Mouse (Mus musculus) embryonic facial prominence, embryonic 10.5 days (tissue): ENCODE measurements around the gene Atp8a1. TPM values are rescaled to one million over a fixed set of nuclear protein-coding genes. Genes with fewer than 3 reads are reported as not detected.
A peak's percentile ranks its signal among the peaks of the same experiment; 100 is the strongest.
"Not testable (repeated sequence)": the region's sequence is repeated elsewhere in the genome, so short reads cannot be mapped to it uniquely, and the experiment has no call there.

Experiments used
- DNase-seq: peaks from one replicate; pipeline ENCODE4 v3.0.0-alpha.2; 2017; ENCODE audit warnings: low spot score
- H3K27ac ChIP-seq: fragments of 300-500 bp; sonication (generic); replicated peaks from 2 replicates; pipeline ENCODE4 v1.5.1; 2016; ENCODE audit warnings: mild to moderate bottlenecking
- H3K27me3 ChIP-seq: fragments of 300-500 bp; sonication (generic); replicated peaks from 2 replicates; pipeline ENCODE4 v1.6.1; 2016; ENCODE audit warnings: low read depth, mild to moderate bottlenecking; ENCODE audit not compliant: poor library complexity, severe bottlenecking
- H3K36me3 ChIP-seq: fragments of 300-500 bp; sonication (generic); replicated peaks from 2 replicates; pipeline ENCODE4 v1.6.1; 2016; ENCODE audit warnings: mild to moderate bottlenecking, moderate library complexity
- H3K4me1 ChIP-seq: fragments of 300-500 bp; sonication (generic); 2 replicates; pipeline ENCODE4 v1.6.1; 2016
- H3K4me3 ChIP-seq: fragments of 300-500 bp; sonication (generic); 2 replicates; pipeline ENCODE4 v1.5.1; 2016; ENCODE audit warnings: mild to moderate bottlenecking, moderate library complexity
- H3K9me3 ChIP-seq: fragments of 300-500 bp; sonication (generic); 2 replicates; pipeline ENCODE4 v1.6.1; 2016; ENCODE audit warnings: mild to moderate bottlenecking
- WGBS: fragments of 180-500 bp; shearing (Covaris S2); methylation state at CpG from one replicate; pipeline ENCODE4 v1.1.7; 2016; 5-methylcytosine and 5-hydroxymethylcytosine counted together
- polyA plus RNA-seq: library from polyadenylated mRNA; unstranded; fragments of >200 nt; fragmentation: Nextera tagmentation; extraction: Ambion mirVana; gene quantifications from 2 replicates; pipeline ENCODE4 v1.2.1, GENCODE M21; 2016

Atp8a1 gene
- polyA plus RNA-seq, 1 experiment from 2014 or later: 9.7 TPM

- WGBS: 88% methylated on average over 8 of the region's 8 CpGs
- peak; percentile 3 for DNase-seq
- Histone ChIP-seq H3K27me3 (no peaks in the 10 kb centered on the region), H3K27ac (no peak overlapping the region), H3K4me1 (peaks cover 3% of the 10 kb centered on the region; the same call in 1 of the 2 replicates), H3K36me3 (no peaks in the 10 kb centered on the region), H3K4me3 (no peak overlapping the region), H3K9me3 (no peaks in the 10 kb centered on the region)
Measured at GRCm38 (mm10) chr5:67821987-67822401, 25.2 kb downstream of the Atp8a1 start.

- H3K4me3 ChIP-seq: no peak overlapping the region
- H3K27ac ChIP-seq: no peak overlapping the region
- H3K36me3 ChIP-seq: no peaks in the 10 kb centered on the region
- H3K27me3 ChIP-seq: no peaks in the 10 kb centered on the region
- DNase-seq: peak; percentile 5
- WGBS: 95% methylated on average over 2 of the region's 2 CpGs
- no peaks in the 10 kb centered on the region for H3K9me3 ChIP-seq
- peaks cover 3% of the 10 kb centered on the region; the same call in 1 of the 2 replicates for H3K4me1 ChIP-seq
Measured at GRCm38 (mm10) chr5:67821185-67821584, 26.0 kb downstream of the Atp8a1 start.

GRCm38 (mm10) chr5:67819451-67819850 is 27.8 kb downstream of the Atp8a1 start:
- no peak for DNase-seq
- H3K27ac ChIP-seq: no peak overlapping the region
- 86% methylated on average over 5 of the region's 5 CpGs for WGBS

GRCm38 (mm10) chr5:67815572-67816325 is 31.5 kb downstream of the Atp8a1 start:
- Histone ChIP-seq H3K36me3 (no peaks in the 10 kb centered on the region), H3K4me3 (no peak overlapping the region), H3K27me3 (no peaks in the 10 kb centered on the region), H3K9me3 (no peaks in the 10 kb centered on the region), H3K4me1 (peaks cover 8% of the 10 kb centered on the region; the same call in 1 of the 2 replicates), H3K27ac (no peak overlapping the region)
- DNase-seq: peak; percentile 7
- 62% methylated on average over 16 of the region's 16 CpGs for WGBS

More at GRCm38 (mm10) chr5:67819451-67819850, 27.8 kb downstream of the Atp8a1 start:
- Histone ChIP-seq H3K4me3 (no peak overlapping the region), H3K36me3 (no peaks in the 10 kb centered on the region), H3K27me3 (no peaks in the 10 kb centered on the region), H3K4me1 (peaks cover 11% of the 10 kb centered on the region; the same call in 1 of the 2 replicates), H3K9me3 (no peaks in the 10 kb centered on the region)

DNA sequence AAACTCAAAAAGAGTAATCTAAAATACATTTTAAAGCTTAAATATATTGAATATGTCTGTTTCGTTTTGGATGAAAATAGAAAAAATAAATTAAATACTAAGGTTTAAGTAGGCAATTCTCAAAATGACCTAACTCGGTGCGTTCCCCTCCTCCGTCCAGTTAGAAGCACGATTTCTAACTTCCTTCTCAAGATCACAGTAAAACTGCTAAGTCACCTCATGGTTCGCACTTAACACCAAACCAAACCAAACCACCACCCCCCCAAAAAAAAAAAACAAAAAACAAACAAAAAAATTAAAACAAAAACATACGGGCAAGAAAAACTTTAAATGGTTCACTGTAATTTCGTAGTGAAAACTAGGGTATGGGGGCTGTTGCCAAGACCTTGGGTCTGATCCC is 32.2 kb downstream of the Atp8a1 start:
- DNase-seq, H3K9me3 ChIP-seq, H3K27me3 ChIP-seq, H3K4me3 ChIP-seq, H3K4me1 ChIP-seq, H3K27ac ChIP-seq, H3K36me3 ChIP-seq: not testable (repeated sequence)
- 76% methylated on average over 8 of the region's 8 CpGs for WGBS

GRCm38 (mm10) chr5:67814437-67814965 is 32.7 kb downstream of the Atp8a1 start:
- Histone ChIP-seq H3K9me3 (no peaks in the 10 kb centered on the region), H3K27me3 (no peaks in the 10 kb centered on the region), H3K4me1 (peaks cover 8% of the 10 kb centered on the region; the same call in 1 of the 2 replicates), H3K36me3 (no peaks in the 10 kb centered on the region), H3K27ac (no peak overlapping the region), H3K4me3 (no peak overlapping the region)
- no peak for DNase-seq
- WGBS: 89% methylated on average over 7 of the region's 7 CpGs

- no peak overlapping the region for H3K27ac ChIP-seq
- no peak overlapping the region for H3K4me3 ChIP-seq
- no peaks in the 10 kb centered on the region for H3K9me3 ChIP-seq
- no peaks in the 10 kb centered on the region for H3K27me3 ChIP-seq
- DNase-seq: no peak
- H3K36me3 ChIP-seq: no peaks in the 10 kb centered on the region
- peaks cover 8% of the 10 kb centered on the region; the same call in 1 of the 2 replicates for H3K4me1 ChIP-seq
- WGBS: 92% methylated on average over 5 of the region's 5 CpGs
Measured at GRCm38 (mm10) chr5:67813334-67813733, 33.9 kb downstream of the Atp8a1 start.

GRCm38 (mm10) chr5:67802174-67803030 is 44.8 kb downstream of the Atp8a1 start:
- Histone ChIP-seq H3K4me3 (no peak overlapping the region), H3K27ac (no peak overlapping the region), H3K4me1 (no peaks in the 10 kb centered on the region), H3K36me3 (no peaks in the 10 kb centered on the region), H3K27me3 (no peaks in the 10 kb centered on the region), H3K9me3 (no peaks in the 10 kb centered on the region)
- DNase-seq: no peak
- WGBS: 94% methylated on average over 17 of the region's 17 CpGs

- DNase-seq: no peak
- 75% methylated on average over 8 of the region's 8 CpGs for WGBS
- H3K9me3 ChIP-seq: no peaks in the 10 kb centered on the region
- H3K27ac ChIP-seq: no peak overlapping the region
- no peaks in the 10 kb centered on the region for H3K27me3 ChIP-seq
- H3K36me3 ChIP-seq: no peaks in the 10 kb centered on the region
- no peak overlapping the region for H3K4me3 ChIP-seq
- H3K4me1 ChIP-seq: no peaks in the 10 kb centered on the region
Measured at GRCm38 (mm10) chr5:67800801-67801200, 46.4 kb downstream of the Atp8a1 start.

- no peaks in the 10 kb centered on the region for H3K9me3 ChIP-seq
- 77% methylated on average over 7 of the region's 7 CpGs for WGBS
- no peaks in the 10 kb centered on the region for H3K4me1 ChIP-seq
- H3K27ac ChIP-seq: no peak overlapping the region
- no peaks in the 10 kb centered on the region for H3K27me3 ChIP-seq
- no peak for DNase-seq
- no peaks in the 10 kb centered on the region for H3K36me3 ChIP-seq
- H3K4me3 ChIP-seq: no peak overlapping the region
Measured at GRCm38 (mm10) chr5:67799785-67800184, 47.4 kb downstream of the Atp8a1 start.

DNA sequence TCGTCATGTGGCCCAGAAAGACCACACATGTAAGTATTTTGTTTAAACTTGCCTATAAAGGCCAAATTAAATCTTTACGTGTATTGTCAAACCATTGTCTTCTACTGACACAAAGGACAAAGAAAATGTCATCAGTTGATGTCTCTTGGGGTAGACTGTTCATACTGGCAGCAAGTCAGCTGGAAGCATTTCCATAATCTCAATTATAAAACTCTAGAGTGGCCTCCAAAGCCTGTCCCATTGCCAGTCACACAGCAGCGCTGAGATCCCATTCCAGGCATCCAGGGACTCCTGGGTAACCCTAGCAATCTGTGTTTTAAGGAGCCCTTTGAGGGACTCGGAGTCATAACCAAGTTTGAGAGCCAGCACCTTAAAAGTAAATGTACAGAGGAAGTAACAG is 48.9 kb downstream of the Atp8a1 start:
- Histone ChIP-seq H3K4me1 (no peaks in the 10 kb centered on the region), H3K27me3 (no peaks in the 10 kb centered on the region), H3K27ac (no peak overlapping the region), H3K36me3 (no peaks in the 10 kb centered on the region), H3K9me3 (no peaks in the 10 kb centered on the region), H3K4me3 (no peak overlapping the region)
- WGBS: 90% methylated on average over 4 of the region's 4 CpGs
- DNase-seq: no peak

GRCm38 (mm10) chr5:67797006-67797958 is 50.0 kb downstream of the Atp8a1 start:
- Histone ChIP-seq H3K36me3 (no peaks in the 10 kb centered on the region), H3K27me3 (no peaks in the 10 kb centered on the region), H3K4me3 (no peak overlapping the region), H3K9me3 (no peaks in the 10 kb centered on the region), H3K27ac (no peak overlapping the region), H3K4me1 (no peaks in the 10 kb centered on the region)
- WGBS: 78% methylated on average over 14 of the region's 14 CpGs
- no peak for DNase-seq
